Mouse (Mus musculus) stomach, postnatal 0 days (tissue): Measurements from ENCODE around the gene Pkm. TPM values are rescaled to one million over a fixed set of nuclear protein-coding genes. Genes with fewer than 3 reads are reported as not detected.

Source experiments
- ATAC-seq: fragments of 200-750 bp; cut with Nextera tagmentation; 2 replicates; pipeline ENCODE4 v1.8.0; 2017; ENCODE audit not compliant: low FRiP score, low TSS enrichment
- DNase-seq: peaks from one replicate; pipeline ENCODE4 v3.0.0-alpha.2; 2016; ENCODE audit warnings: low spot score
- H3K27ac ChIP-seq: fragments of 300-500 bp; sonication (generic); replicated peaks from 2 replicates; pipeline ENCODE4 v1.5.1; 2014; ENCODE audit warnings: mild to moderate bottlenecking, control low read depth
- H3K27me3 ChIP-seq: fragments of 300-500 bp; sonication (generic); 2 replicates; pipeline ENCODE4 v1.6.1; 2014; ENCODE audit warnings: low read length; ENCODE audit not compliant: control insufficient read depth, insufficient read depth
- H3K36me3 ChIP-seq: fragments of 300-500 bp; sonication (generic); 2 replicates; pipeline ENCODE4 v1.6.1; 2014; ENCODE audit warnings: low read length, mixed read lengths; ENCODE audit not compliant: control insufficient read depth, insufficient read depth
- H3K4me1 ChIP-seq: fragments of 300-500 bp; sonication (generic); replicated peaks from 2 replicates; pipeline ENCODE4 v1.6.1; 2014; ENCODE audit warnings: antibody characterized with exemption; ENCODE audit not compliant: control insufficient read depth, insufficient read depth
- H3K4me2 ChIP-seq: fragments of 300-500 bp; sonication (generic); replicated peaks from 2 replicates; pipeline ENCODE4 v1.6.1; 2014; ENCODE audit warnings: low read depth, mild to moderate bottlenecking, control low read depth, moderate library complexity
- H3K4me3 ChIP-seq: fragments of 300-500 bp; sonication (generic); 2 replicates; pipeline ENCODE4 v1.5.1; 2014; ENCODE audit warnings: low read depth, low read length, control low read depth
- H3K9ac ChIP-seq: fragments of 300-500 bp; sonication (generic); 2 replicates; pipeline ENCODE4 v1.6.1; 2014; ENCODE audit warnings: mild to moderate bottlenecking, low read length, control low read depth, mixed read lengths
- H3K9me3 ChIP-seq: fragments of 300-500 bp; sonication (generic); 2 replicates; pipeline ENCODE4 v1.6.1; 2016; ENCODE audit warnings: low read length; ENCODE audit not compliant: control insufficient read depth
- CTCF ChIP-seq: IDR thresholded peaks from 2 replicates; pipeline ENCODE4 v1.5.1; 2016; ENCODE audit warnings: antibody characterized with exemption, low read depth, mild to moderate bottlenecking, moderate library complexity
- EP300 ChIP-seq: optimal IDR thresholded peaks from 2 replicates; pipeline ENCODE3; 2016; ENCODE audit warnings: antibody characterized with exemption
- WGBS: fragments of 180-500 bp; shearing (Covaris S2); extraction: QIAGEN DNeasy Blood & Tissue Kit; methylation state at CpG from one replicate; pipeline ENCODE4 v1.1.7; 2014; 5-methylcytosine and 5-hydroxymethylcytosine counted together
- polyA plus RNA-seq: library from polyadenylated mRNA; unstranded; fragments of >200 nt; fragmentation: Nextera tagmentation; extraction: Ambion mirVana; gene quantifications from 2 replicates; pipeline ENCODE4 v1.2.1, GENCODE M21; 2015

The Pkm gene
- polyA plus RNA-seq, 1 experiment from 2014 or later: 500 TPM

- no peak overlapping the region for H3K9ac ChIP-seq
- no peak overlapping the region for H3K27ac ChIP-seq
- H3K4me1 ChIP-seq: no peaks in the 10 kb centered on the region
- H3K36me3 ChIP-seq: peaks cover 33% of the 10 kb centered on the region
- no peak overlapping the region for H3K4me2 ChIP-seq
- no peaks in the 10 kb centered on the region for H3K9me3 ChIP-seq
- 60% methylated on average over 6 of the region's 6 CpGs for WGBS
- H3K27me3 ChIP-seq: no peaks in the 10 kb centered on the region
- TF ChIP-seq EP300 (no peak), CTCF (no peak)
- DNase-seq (no peak), ATAC-seq (no peak)
- H3K4me3 ChIP-seq: no peak overlapping the region
These were observed 11.7 kb downstream of the Pkm start for GRCm38 (mm10) chr9:59667904-59668303.

GRCm38 (mm10) chr9:59668473-59668872 lies 12.3 kb downstream of the Pkm start:
- no peak overlapping the region for H3K27ac ChIP-seq
- 85% methylated on average over 7 of the region's 7 CpGs for WGBS

GRCm38 (mm10) chr9:59669172-59669571 lies 13.0 kb downstream of the Pkm start:
- no peak for ATAC-seq
- H3K4me2 ChIP-seq: no peak overlapping the region
- no peak overlapping the region for H3K9ac ChIP-seq
- H3K27me3 ChIP-seq: no peaks in the 10 kb centered on the region
- H3K36me3 ChIP-seq: peaks cover 39% of the 10 kb centered on the region
- H3K4me1 ChIP-seq: no peaks in the 10 kb centered on the region
- H3K9me3 ChIP-seq: no peaks in the 10 kb centered on the region
- no peak overlapping the region for H3K4me3 ChIP-seq
- 76% methylated on average over 4 of the region's 4 CpGs for WGBS
- H3K27ac ChIP-seq: no peak overlapping the region
- no peak for DNase-seq
- TF ChIP-seq CTCF (peak; percentile 67), EP300 (no peak)

More at GRCm38 (mm10) chr9:59668473-59668872, 12.3 kb downstream of the Pkm start:
- TF ChIP-seq EP300 (no peak), CTCF (no peak)
- DNase-seq (no peak), ATAC-seq (no peak)
- Histone ChIP-seq H3K27me3 (no peaks in the 10 kb centered on the region), H3K9ac (no peak overlapping the region), H3K36me3 (peaks cover 34% of the 10 kb centered on the region), H3K4me3 (no peak overlapping the region), H3K4me1 (no peaks in the 10 kb centered on the region), H3K9me3 (no peaks in the 10 kb centered on the region), H3K4me2 (no peak overlapping the region)

- no peak for ATAC-seq
- Histone ChIP-seq H3K4me2 (no peak overlapping the region), H3K27me3 (no peaks in the 10 kb centered on the region), H3K36me3 (peaks cover 51% of the 10 kb centered on the region), H3K9ac (no peak overlapping the region), H3K4me1 (no peaks in the 10 kb centered on the region), H3K27ac (no peak overlapping the region), H3K9me3 (no peaks in the 10 kb centered on the region), H3K4me3 (no peak overlapping the region)
- TF ChIP-seq EP300: no peak
- no peak for TF ChIP-seq CTCF
- WGBS: 85% methylated on average over 12 of the region's 12 CpGs
- no peak for DNase-seq
These were observed 16.2 kb downstream of the Pkm start for GRCm38 (mm10) chr9:59672195-59672894.

GRCm38 (mm10) chr9:59673427-59673826 lies 17.3 kb downstream of the Pkm start:
- H3K4me2 ChIP-seq: no peak overlapping the region
- no peak overlapping the region for H3K27ac ChIP-seq
- no peak for TF ChIP-seq EP300
- no peak for TF ChIP-seq CTCF
- H3K9ac ChIP-seq: no peak overlapping the region
- ATAC-seq: no peak
- no peak for DNase-seq
- no peaks in the 10 kb centered on the region for H3K4me1 ChIP-seq
- H3K9me3 ChIP-seq: no peaks in the 10 kb centered on the region
- 52% methylated on average over 2 of the region's 2 CpGs for WGBS
- H3K27me3 ChIP-seq: no peaks in the 10 kb centered on the region
- H3K4me3 ChIP-seq: no peak overlapping the region
- peaks cover 47% of the 10 kb centered on the region for H3K36me3 ChIP-seq

GRCm38 (mm10) chr9:59675598-59675997 lies 19.4 kb downstream of the Pkm start:
- no peak for TF ChIP-seq EP300
- TF ChIP-seq CTCF: no peak
- WGBS: 85% methylated on average over 14 of the region's 14 CpGs
- Histone ChIP-seq H3K27me3 (no peaks in the 10 kb centered on the region), H3K4me1 (peaks cover 1% of the 10 kb centered on the region; the same call in 1 of the 2 replicates), H3K4me2 (no peak overlapping the region), H3K36me3 (peaks cover 37% of the 10 kb centered on the region), H3K9me3 (no peaks in the 10 kb centered on the region), H3K9ac (no peak overlapping the region), H3K27ac (no peak overlapping the region), H3K4me3 (no peak overlapping the region)
- no peak for DNase-seq
- ATAC-seq: no peak
